Mouse (Mus musculus): ENCODE results near the gene Zbtb22.
"Not testable (repeated sequence)": the region's sequence is repeated elsewhere in the genome, so short reads cannot be mapped to it uniquely, and the experiment has no call there.

Zbtb22 gene

GRCm38 (mm10) chr17:33903911-33904651, 11.6 kb upstream of the Zbtb22 start:
- peak; percentile 77 for DNase-seq (ENCODE audit: low read depth, low spot score)

- not testable (repeated sequence) for DNase-seq (ENCODE audit: low read depth, low spot score)
Measured at GRCm38 (mm10) chr17:33904835-33905234, 10.9 kb upstream of the Zbtb22 start, which contains the start of gene Platr17. Gene Platr17 (plus strand): TSS chr17:33905135.

GRCm38 (mm10) chr17:33908331-33909076, 7.2 kb upstream of the Zbtb22 start:
- DNase-seq (ENCODE audit: low read depth, low spot score), result peak; percentile 65

- DNase-seq (ENCODE audit: low read depth, low spot score), result peak; percentile 98
Measured at GRCm38 (mm10) chr17:33909077-33909868, 6.4 kb upstream of the Zbtb22 start, which contains the start of gene Daxx. Gene Daxx (plus strand): TSS chr17:33909414.

- DNase-seq (ENCODE audit: low read depth, low spot score), result peak; percentile 28
Measured at GRCm38 (mm10) chr17:33909869-33910250, 5.8 kb upstream of the Zbtb22 start.

GRCm38 (mm10) chr17:33910346-33911051, 5.2 kb upstream of the Zbtb22 start:
- peak; percentile 60 for DNase-seq (ENCODE audit: low read depth, low spot score)

GRCm38 (mm10) chr17:33911052-33911812, 4.5 kb upstream of the Zbtb22 start:
- no peak for DNase-seq (ENCODE audit: low read depth, low spot score)

GRCm38 (mm10) chr17:33911813-33912414, 3.8 kb upstream of the Zbtb22 start:
- peak; percentile 60 for DNase-seq (ENCODE audit: low read depth, low spot score)

- no peak for DNase-seq (ENCODE audit: low read depth, low spot score)
Measured at GRCm38 (mm10) chr17:33913264-33913663, 2.4 kb upstream of the Zbtb22 start.

- DNase-seq (ENCODE audit: low read depth, low spot score), result no peak
Measured at GRCm38 (mm10) chr17:33913905-33914304, 1.8 kb upstream of the Zbtb22 start.

GRCm38 (mm10) chr17:33914969-33915391, 724 bp upstream of the Zbtb22 start:
- peak; percentile 82 for DNase-seq (ENCODE audit: low read depth, low spot score)

GRCm38 (mm10) chr17:33916294-33916693, 590 bp downstream of the Zbtb22 start:
- peak; percentile 65 for DNase-seq (ENCODE audit: low read depth, low spot score)

- DNase-seq (ENCODE audit: low read depth, low spot score), result no peak
Measured at GRCm38 (mm10) chr17:33916847-33917655, 1.3 kb downstream of the Zbtb22 start.

- DNase-seq (ENCODE audit: low read depth, low spot score), result no peak
Measured at GRCm38 (mm10) chr17:33917656-33918292, 2.1 kb downstream of the Zbtb22 start.

- DNase-seq (ENCODE audit: low read depth, low spot score), result peak; percentile 65
Measured at GRCm38 (mm10) chr17:33918293-33919203, 2.8 kb downstream of the Zbtb22 start.

- peak; percentile 86 for DNase-seq (ENCODE audit: low read depth, low spot score)
Measured at GRCm38 (mm10) chr17:33919351-33920281, 3.9 kb downstream of the Zbtb22 start.
